Mouse (Mus musculus) neural tube, embryonic 14.5 days (tissue): ENCODE data around the gene C1d. TPM values are rescaled to one million over a fixed set of nuclear protein-coding genes. Genes with fewer than 3 reads are reported as not detected.
"Not testable (repeated sequence)": the region's sequence is repeated elsewhere in the genome, so short reads cannot be mapped to it uniquely, and the experiment has no call there.

Experiments
- ATAC-seq: fragments of 200-750 bp; cut with Nextera tagmentation; 2 replicates; pipeline ENCODE4 v1.8.0; 2017; ENCODE audit warnings: low read depth, mild to moderate bottlenecking, moderate TSS enrichment, moderate library complexity
- H3K27ac ChIP-seq: fragments of 300-500 bp; sonication (generic); 2 replicates; pipeline ENCODE4 v1.5.1; 2014; ENCODE audit warnings: low read depth, mild to moderate bottlenecking, control low read depth, low read length, moderate library complexity, mixed read lengths
- H3K27me3 ChIP-seq: fragments of 300-500 bp; sonication (generic); 2 replicates; pipeline ENCODE4 v1.6.1; 2014; ENCODE audit warnings: low read length; ENCODE audit not compliant: control insufficient read depth, insufficient read depth
- H3K36me3 ChIP-seq: fragments of 300-500 bp; sonication (generic); 2 replicates; pipeline ENCODE4 v1.6.1; 2014; ENCODE audit warnings: low read length, mixed read lengths; ENCODE audit not compliant: control insufficient read depth, insufficient read depth
- H3K4me1 ChIP-seq: fragments of 300-500 bp; sonication (generic); 2 replicates; pipeline ENCODE4 v1.6.1; 2014; ENCODE audit warnings: low read length; ENCODE audit not compliant: control insufficient read depth, insufficient read depth
- H3K4me2 ChIP-seq: fragments of 300-500 bp; sonication (generic); 2 replicates; pipeline ENCODE4 v1.6.1; 2014; ENCODE audit warnings: mild to moderate bottlenecking, low read depth, low read length, control low read depth
- H3K4me3 ChIP-seq: fragments of 300-500 bp; sonication (generic); 2 replicates; pipeline ENCODE4 v1.5.1; 2014; ENCODE audit warnings: low read depth, low read length, control low read depth, mixed read lengths
- H3K9ac ChIP-seq: fragments of 300-500 bp; sonication (generic); replicated peaks from 2 replicates; pipeline ENCODE4 v1.6.1; 2014; ENCODE audit warnings: low read depth, mild to moderate bottlenecking, control low read depth, low read length, mixed read lengths
- H3K9me3 ChIP-seq: fragments of 300-500 bp; sonication (generic); 2 replicates; pipeline ENCODE4 v1.6.1; 2016; ENCODE audit warnings: low read length; ENCODE audit not compliant: control insufficient read depth
- WGBS: fragments of 180-500 bp; shearing (Covaris S2); extraction: QIAGEN DNeasy Blood & Tissue Kit; methylation state at CpG from one replicate; pipeline ENCODE4 v1.1.7; 2014; 5-methylcytosine and 5-hydroxymethylcytosine counted together
- polyA plus RNA-seq: library from polyadenylated mRNA; unstranded; fragments of >200 nt; fragmentation: Nextera tagmentation; extraction: Ambion mirVana; gene quantifications from 2 replicates; pipeline ENCODE4 v1.2.1, GENCODE M21; 2014

C1d gene
- polyA plus RNA-seq, 1 experiment from 2014 or later, result 178 TPM

DNA sequence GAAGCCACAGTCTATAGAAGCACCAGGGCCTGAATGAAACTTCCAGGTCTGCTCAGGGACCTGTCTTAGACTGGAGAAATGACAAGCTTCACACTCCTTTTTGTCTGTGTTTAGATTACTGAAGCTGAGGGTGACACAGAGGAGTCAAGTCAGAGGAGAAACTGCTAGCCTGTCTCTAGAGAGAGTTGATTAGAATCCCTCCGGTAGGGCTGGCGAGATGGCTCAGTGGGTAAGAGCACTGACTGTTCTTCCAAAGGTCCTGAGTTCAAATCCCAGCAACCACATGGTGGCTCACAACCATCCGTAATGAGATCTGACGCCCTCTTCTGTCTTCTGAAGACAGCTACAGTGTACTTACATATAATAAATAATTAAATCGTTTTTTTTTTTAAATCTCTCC, 18.8 kb upstream of the C1d start:
- H3K4me3 ChIP-seq, H3K9me3 ChIP-seq, H3K4me2 ChIP-seq, H3K9ac ChIP-seq, H3K36me3 ChIP-seq, ATAC-seq, H3K27ac ChIP-seq, H3K4me1 ChIP-seq, H3K27me3 ChIP-seq: not testable (repeated sequence)
- 91% methylated on average over 5 of the region's 5 CpGs for WGBS

DNA sequence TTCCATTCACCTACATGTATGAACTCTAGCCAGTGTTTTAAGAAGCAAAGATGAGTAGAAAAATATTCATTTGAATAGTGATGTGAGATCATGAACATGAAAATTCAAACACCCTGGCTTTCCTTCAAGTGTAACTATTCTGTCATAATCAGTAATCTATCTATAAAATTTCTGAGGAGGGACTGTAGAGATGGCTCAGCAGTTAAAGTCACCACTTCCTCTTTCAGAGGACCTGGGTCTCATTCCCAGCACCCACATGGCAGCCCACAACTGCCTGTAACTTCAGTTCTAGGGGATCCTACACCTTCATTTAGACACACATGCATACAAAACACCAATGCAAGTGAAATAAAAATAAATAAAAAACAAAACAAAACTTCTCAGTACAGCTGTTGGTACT, 8.7 kb upstream of the C1d start:
- Histone ChIP-seq H3K36me3 (no peaks in the 10 kb centered on the region), H3K27me3 (no peaks in the 10 kb centered on the region), H3K4me2 (no peak overlapping the region), H3K4me3 (no peak overlapping the region), H3K9me3 (no peaks in the 10 kb centered on the region), H3K4me1 (no peaks in the 10 kb centered on the region), H3K9ac (no peak overlapping the region), H3K27ac (no peak overlapping the region)
- no peak for ATAC-seq

DNA sequence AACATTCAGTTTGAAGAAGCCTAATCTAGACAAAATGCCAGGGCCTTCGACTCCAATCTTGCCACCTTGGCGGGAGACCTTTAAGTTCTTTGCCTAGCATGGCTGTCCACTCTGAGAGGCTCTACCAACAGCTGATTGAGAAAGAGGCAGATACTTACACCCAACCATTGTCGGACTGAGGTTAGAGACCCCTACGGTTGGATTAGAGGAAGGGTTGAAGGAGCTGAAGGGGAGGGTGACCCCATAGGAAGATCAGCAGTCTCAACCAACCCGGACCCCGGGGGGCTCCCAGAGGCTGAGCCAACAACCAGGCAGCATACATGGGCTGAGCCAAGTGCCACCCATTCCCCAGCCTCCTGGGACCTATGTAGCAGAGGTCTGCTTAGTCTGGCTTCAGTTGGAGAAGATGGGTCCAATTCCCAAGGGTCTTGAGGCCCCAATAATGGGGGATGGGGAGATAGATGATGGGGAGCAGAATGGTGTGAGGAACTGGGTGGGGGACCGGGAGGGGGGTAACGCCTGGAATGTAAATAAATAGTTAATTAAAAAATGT, 490 bp upstream of the C1d start:
- Histone ChIP-seq H3K9me3 (no peaks in the 10 kb centered on the region), H3K4me2 (peak overlapping the region; percentile 93), H3K36me3 (no peaks in the 10 kb centered on the region), H3K4me1 (peaks cover 11% of the 10 kb centered on the region; the same call in 1 of the 2 replicates), H3K27ac (no peak overlapping the region), H3K9ac (peak overlapping the region; percentile 86; the same call in 1 of the 2 replicates), H3K27me3 (no peaks in the 10 kb centered on the region), H3K4me3 (peak overlapping the region; percentile 78)
- WGBS, result 58% methylated on average over 8 of the region's 8 CpGs
- peak; percentile 76 for ATAC-seq

DNA sequence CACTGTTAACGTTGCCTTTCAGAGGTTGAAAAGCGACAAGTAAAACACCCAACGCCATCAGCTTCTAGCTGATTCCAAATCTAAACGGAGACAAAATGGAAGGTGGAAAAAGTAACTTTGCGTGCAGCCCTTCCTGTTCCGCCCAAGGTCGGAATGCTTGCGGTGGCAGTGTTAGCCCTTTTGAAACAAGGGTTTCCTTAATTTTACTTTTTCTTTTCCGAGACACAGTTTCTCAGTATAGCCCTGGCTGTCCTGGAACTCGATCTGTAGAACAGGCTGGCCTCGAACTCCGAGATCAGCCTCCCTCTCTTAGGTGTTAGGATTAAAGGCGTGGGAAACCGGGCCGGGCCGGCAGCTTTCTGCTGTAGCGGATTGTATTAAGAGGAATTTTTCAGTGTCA, 482 bp downstream of the C1d start:
- peak overlapping the region; percentile 93 for H3K4me2 ChIP-seq
- peaks cover 11% of the 10 kb centered on the region; the same call in 1 of the 2 replicates for H3K4me1 ChIP-seq
- no peaks in the 10 kb centered on the region for H3K36me3 ChIP-seq
- H3K27me3 ChIP-seq, result no peaks in the 10 kb centered on the region
- peak overlapping the region; percentile 91 for H3K27ac ChIP-seq
- ATAC-seq, result peak; percentile 26
- H3K4me3 ChIP-seq, result peak overlapping the region; percentile 78
- WGBS, result 1% methylated on average over 17 of the region's 17 CpGs
- no peaks in the 10 kb centered on the region for H3K9me3 ChIP-seq
- H3K9ac ChIP-seq, result peak overlapping the region; percentile 86

DNA sequence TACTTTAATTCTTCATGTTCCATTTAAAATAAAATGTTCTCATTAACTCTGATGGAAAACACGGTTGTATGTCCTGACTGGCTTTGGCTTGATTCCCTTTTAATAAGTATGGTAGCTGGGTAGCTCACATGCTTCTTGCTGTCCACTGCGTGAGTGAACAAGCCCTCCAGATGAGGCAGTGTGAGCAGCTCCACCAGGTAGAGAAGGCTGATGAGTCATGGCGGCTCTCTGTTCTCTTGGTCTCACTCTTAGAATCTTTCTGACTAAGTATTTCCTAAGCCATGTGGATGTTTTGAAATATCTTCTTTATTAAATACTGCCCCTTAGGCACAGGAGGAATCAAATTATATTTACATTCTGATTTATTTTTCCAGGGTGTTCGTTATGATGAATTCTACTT, 9.8 kb downstream of the C1d start:
- no peak for ATAC-seq
- 96% methylated on average over 4 of the region's 4 CpGs for WGBS
- Histone ChIP-seq H3K27ac (no peak overlapping the region), H3K27me3 (no peaks in the 10 kb centered on the region), H3K4me1 (no peaks in the 10 kb centered on the region), H3K4me3 (no peak overlapping the region), H3K9me3 (no peaks in the 10 kb centered on the region), H3K4me2 (no peak overlapping the region), H3K36me3 (peaks cover 4% of the 10 kb centered on the region; the same call in 1 of the 2 replicates), H3K9ac (no peak overlapping the region)

DNA sequence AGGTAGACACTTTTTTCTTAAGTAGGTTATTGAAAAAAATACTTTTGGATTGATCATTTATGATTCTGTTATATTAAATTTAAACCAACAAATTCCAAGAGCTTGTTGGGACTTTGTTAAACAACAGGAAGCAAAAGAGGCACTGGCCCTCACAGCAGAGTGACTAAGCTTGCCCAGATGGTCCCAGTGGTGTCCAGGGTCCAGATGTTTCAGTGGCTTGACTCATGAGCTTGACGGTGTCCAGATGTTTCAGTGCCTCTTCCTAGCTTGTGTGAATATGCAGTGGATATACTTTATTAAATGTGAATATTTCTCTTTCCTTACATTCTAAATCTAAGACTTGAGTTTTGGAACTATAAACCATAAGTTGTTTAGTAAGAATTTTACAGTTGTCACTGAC, 11.4 kb downstream of the C1d start:
- H3K4me2 ChIP-seq, result no peak overlapping the region
- H3K9ac ChIP-seq, result no peak overlapping the region
- no peak overlapping the region for H3K27ac ChIP-seq
- H3K36me3 ChIP-seq, result peaks cover 4% of the 10 kb centered on the region; the same call in 1 of the 2 replicates
- no peak overlapping the region for H3K4me3 ChIP-seq
- H3K4me1 ChIP-seq, result no peaks in the 10 kb centered on the region
- no peaks in the 10 kb centered on the region for H3K27me3 ChIP-seq
- no peak for ATAC-seq
- no peaks in the 10 kb centered on the region for H3K9me3 ChIP-seq
- 91% methylated on average over 1 of the region's 1 CpGs for WGBS

DNA sequence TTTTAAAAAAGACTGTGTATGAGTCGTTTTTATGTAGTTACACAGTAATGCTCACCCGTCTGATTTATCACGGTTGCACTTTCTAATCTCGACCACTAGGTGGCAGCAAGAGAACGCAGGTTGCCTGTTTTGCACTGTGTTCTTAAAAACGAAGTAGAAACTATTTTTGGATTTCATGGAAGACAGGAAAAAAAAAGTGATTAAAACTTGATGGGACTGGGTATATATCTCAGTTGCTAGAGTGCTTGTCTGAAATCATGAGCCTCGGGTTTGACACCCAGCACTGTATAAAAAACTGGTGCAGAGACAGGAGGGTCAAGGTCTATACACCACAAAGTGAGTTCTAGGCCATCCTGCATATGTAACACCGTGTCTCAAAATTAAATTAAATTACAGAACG, 22.6 kb downstream of the C1d start:
- Histone ChIP-seq H3K9me3 (no peaks in the 10 kb centered on the region), H3K9ac (no peak overlapping the region), H3K27me3 (no peaks in the 10 kb centered on the region), H3K4me2 (no peak overlapping the region), H3K36me3 (no peaks in the 10 kb centered on the region), H3K4me1 (no peaks in the 10 kb centered on the region), H3K4me3 (no peak overlapping the region), H3K27ac (no peak overlapping the region)
- WGBS, result 18% methylated on average over 9 of the region's 9 CpGs
- ATAC-seq, result peak; percentile 78

DNA sequence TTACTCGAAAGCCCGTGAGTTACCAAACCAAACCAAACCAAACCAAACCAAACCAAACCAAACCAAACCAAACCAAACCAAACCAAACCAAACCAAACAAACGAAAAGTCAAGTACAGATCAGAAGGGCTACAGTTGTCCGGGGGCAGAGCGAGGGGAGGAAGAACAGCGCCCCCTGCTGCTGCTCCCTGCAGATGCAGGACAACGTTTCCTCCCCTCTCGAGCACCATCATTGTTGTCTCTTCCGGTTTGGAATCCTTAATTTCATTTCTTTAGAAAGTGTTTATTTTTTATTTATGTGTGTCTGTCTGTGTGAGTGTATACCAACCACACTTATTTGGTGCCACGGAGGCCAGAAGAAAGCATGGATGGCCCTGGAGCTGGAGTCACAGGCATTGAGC, 26.7 kb downstream of the C1d start:
- no peaks in the 10 kb centered on the region for H3K36me3 ChIP-seq
- no peaks in the 10 kb centered on the region for H3K27me3 ChIP-seq
- H3K27ac ChIP-seq, result no peak overlapping the region
- 76% methylated on average over 10 of the region's 10 CpGs for WGBS
- no peak overlapping the region for H3K4me3 ChIP-seq
- ATAC-seq, result no peak
- H3K9me3 ChIP-seq, result no peaks in the 10 kb centered on the region
- H3K4me1 ChIP-seq, result no peaks in the 10 kb centered on the region
- no peak overlapping the region for H3K9ac ChIP-seq
- no peak overlapping the region for H3K4me2 ChIP-seq

DNA sequence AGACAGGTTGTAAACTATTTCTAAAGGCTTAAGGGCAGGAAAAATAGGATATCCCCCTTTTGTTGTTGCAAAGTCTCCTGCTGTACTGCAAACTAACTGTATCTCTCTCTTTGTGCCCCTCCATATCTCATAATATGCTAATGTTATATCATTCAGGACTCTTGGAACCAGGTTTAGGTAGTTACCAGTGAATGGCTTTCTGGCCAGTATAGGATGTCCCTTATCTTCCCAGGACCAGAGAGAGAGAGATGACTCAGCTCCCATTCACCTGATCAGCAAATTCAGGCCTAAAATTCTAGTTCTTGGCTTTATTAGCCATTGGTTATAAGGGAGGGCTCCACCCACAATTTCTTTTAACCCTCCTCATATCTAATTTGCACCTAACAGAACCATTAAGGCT, 31.5 kb downstream of the C1d start:
- no peak for ATAC-seq
- H3K36me3 ChIP-seq, result no peaks in the 10 kb centered on the region
- H3K27ac ChIP-seq, result no peak overlapping the region
- no peak overlapping the region for H3K9ac ChIP-seq
- H3K27me3 ChIP-seq, result no peaks in the 10 kb centered on the region
- H3K9me3 ChIP-seq, result no peaks in the 10 kb centered on the region
- no peak overlapping the region for H3K4me2 ChIP-seq
- no peak overlapping the region for H3K4me3 ChIP-seq
- H3K4me1 ChIP-seq, result no peaks in the 10 kb centered on the region
